Mouse (Mus musculus) Muller cell, postnatal 12 days (primary cell): Measurements from ENCODE around the gene Lcp1.
A peak's percentile ranks its signal among the peaks of the same experiment; 100 is the strongest.
"Not testable (repeated sequence)": the region's sequence is repeated elsewhere in the genome, so short reads cannot be mapped to it uniquely, and the experiment has no call there.

Experiments
- DNase-seq: peaks from one replicate; pipeline ENCODE4 v3.0.0-alpha.2; 2015; ENCODE audit errors: inconsistent ontology term

Gene Lcp1

DNA sequence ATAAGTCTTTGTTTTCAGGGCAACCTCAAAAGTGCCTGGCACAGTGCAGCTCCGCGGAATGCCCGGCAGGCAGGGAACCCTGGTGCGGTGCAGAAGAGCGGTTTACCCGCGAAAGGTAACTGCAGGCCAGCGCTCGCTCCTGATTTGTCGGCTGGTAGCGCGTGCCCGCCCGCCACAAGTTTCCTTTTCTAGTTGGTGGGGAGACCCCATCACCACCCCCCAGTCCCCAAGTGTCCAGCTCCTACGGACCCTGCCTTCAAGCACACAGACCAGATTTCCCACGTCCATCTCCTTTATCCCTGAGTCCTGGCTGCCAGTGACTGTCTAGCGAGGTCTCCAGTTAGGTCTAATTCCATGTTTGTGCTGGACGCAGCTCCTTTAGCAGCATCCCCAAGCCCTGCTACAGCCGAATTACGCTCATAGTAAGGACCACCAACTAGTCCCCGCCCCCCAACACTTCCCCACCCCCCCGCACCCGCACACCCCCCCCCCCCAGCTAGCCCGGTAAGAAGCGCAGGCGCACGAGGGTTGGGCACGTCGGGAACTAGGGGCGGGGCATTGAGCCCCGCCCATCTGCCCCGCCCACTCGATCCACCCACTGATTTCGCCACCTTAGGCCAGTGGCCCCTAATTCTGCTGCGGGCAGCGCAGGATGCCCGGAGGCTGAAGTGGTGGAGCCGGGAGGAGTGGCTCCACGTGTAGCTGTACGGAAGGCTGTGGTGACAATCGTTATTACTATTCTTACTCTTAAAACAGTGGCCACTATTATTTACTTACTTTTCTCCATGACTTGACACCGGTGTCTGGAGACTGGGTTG is at the start of gene Lcp1, which contains the start of gene Lrrc63:
Gene Lcp1, plus strand, starts transcription at position 601 of the 818 bp plus-strand sequence.
Gene Lrrc63, minus strand, starts transcription at position 381 of the 818 bp plus-strand sequence.
- peak; percentile 89 for DNase-seq

DNA sequence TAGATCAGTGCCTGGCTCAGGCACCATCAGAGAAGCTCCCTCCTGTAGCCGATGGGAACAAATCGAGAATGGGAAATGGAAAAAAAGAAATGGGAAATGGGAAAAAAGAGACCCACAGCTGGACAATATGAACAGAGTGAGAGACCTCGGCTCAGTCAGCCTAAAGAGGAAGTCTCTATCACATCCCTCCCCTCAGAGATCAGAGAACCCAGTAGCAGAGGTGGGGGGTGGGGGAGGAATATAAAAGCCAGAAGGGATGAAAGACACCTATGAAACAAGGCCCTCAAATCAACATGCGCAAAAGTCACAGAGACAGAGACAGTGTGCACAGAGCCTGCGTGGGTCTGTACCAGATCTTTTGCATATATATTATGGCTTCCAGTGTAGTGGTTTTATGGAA is 27.9 kb upstream of the Lcp1 start:
- DNase-seq = no peak

DNA sequence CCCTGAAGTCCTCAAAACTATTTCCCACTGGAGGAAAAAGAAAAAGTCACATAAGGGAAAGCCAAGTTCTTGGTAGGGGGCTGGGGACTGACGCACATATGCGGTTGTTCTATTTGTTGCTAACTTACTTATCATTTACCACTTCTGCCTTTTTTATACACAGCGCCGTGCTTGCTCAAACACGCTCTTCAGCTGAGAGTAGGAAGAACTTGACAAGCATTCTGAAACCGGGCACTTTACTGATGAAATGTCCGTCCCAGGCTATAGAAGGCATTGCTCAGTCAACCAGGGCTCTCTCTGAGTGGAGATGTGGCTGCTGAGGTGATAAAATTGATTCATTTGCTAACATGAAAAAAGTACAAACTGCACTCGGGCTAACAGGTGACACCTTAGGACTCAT is 9.2 kb upstream of the Lcp1 start:
- no peak for DNase-seq

DNA sequence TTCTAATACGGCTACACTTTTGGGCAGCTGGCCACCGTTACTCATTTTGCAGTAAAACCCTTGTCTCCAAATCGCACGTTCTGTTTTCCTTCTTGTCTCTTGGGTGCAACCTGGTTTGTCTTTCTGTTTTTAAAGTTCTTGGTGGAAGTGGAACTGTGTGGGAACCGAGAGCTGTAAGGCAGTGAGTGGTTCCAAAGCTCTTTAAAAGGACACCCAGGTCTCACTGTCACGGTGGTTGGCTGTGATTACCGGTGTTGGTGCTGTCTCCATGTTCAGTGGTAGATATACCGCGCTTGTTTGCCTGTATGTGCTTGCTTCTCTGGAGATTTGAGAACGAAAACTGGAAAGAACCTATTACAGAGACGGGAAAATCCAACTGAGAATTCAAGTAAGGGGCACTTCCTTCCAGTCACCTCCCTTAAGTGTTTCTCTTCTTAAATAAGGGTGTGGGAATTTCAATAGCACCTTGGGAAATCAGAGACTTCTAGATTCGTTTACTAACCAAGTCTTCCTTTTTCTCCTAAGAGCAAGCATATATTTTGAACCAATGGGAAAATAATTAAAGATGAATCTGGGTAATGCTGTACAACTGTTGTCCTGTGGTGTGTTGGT is 529 bp downstream of the Lcp1 start:
- DNase-seq = no peak

DNA sequence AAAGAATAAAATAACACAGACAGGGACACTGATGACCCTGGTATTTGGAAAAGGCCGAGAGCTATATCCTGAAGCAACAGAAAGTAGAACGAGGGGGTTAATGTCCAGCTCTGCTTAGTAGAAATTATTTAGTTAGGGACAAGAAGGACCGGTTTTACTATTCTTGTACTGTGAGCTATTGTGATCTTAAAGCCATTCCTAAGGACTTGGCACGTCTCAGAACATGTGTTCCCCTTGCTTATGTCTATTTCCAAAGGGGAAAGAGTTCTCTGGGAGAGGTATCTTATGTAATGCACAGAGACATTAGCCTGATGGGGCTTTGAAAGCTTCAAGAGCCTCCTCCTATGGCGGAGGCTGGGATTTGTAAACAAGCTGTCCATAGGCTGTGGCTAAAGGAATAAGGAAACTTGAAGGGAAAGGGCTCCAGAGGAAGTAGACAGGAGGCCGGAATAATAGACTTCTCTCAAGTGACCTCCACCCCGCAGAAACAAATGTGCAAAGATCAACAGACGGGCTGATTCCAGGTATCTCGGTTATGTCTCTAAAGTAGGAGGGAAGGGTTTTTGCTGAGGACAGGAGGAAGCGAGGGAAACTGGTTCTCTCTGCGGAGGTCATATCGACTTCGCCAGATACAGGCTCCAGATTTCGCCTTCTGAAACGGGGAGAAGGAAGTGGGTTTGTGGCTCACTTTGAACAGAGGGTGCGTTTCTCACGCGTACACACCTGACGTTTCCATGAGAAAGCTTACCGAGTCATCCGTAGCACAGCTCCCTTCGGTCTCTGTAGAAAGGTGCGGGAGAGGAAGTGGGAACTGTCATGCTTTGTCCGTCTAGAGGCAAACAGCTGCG is 5.4 kb downstream of the Lcp1 start:
- no peak for DNase-seq

DNA sequence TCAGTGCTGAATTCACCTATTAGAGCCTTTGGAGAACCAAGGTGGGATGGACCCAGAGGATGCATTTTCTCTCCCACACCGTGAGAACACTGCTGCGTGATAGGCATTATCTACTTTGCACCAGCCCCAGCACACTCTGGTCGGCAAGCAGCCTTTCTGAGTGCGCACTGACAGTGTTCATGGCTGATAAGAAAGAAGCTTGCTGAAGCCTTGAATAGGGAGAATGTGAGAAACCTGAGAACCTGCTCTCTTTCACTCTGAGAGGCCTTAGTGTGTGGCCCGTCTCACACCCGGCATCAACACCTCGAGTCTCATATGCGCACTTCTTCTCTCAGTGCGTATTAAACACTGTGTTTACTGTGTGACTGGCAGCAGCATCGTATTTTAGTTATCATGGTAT is 7.6 kb downstream of the Lcp1 start:
- no peak for DNase-seq

DNA sequence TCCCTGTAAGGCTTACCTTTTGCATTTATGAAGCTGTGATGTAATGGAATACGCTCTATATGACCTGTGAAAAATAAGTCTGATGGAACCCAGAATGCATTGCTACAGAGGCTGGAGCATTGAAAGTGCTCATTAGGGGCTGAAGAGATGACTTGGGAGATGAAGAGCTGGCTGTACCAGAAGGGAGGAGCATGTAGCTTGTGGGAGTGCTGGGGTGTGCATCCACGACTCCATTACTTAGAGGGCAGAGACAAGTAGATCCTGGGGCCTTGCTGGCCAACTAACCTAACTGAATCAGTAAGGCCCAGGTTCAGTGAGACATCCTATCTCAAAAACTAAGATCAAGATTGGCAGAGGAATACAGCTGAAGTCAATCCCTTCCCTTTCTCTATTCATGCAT is 8.3 kb downstream of the Lcp1 start:
- no peak for DNase-seq

DNA sequence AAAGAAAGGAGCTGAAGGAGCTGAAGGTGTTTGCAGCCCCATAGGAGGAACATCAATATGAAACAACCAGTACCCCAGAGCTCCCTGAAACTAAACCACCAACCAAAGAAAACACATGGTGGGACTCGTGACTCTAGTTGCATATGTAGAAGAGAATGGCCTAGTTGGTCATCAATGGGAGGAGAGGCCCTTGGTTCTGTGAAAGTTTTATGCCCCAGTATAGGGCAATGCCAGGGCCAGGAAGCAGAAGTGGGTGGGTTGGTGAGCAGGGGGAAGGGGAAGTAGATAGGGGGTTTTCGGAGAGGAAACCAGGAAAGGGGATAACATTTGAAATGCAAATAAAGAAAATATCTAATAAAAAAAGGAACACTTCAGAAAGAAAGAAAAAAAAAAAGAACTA is 16.8 kb downstream of the Lcp1 start:
- not testable (repeated sequence) for DNase-seq

DNA sequence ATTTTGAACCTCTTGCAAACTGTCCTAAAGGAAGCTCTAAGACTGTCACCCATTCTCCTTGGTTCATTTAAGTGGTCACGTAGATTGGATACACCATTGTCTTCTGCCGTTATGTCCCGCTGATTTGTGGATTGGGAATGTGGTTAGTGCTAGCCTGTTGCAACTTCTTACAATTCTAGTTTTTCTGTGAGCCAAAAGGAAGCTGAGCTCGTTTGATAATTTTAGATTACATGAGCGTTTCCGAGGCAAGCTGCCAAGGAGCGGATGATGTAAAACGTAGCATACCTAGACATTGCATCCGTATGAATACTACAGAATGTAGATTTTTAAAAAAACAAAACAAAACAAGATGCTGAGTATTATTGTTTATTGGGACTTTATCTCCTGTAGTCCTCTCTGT is 17.3 kb downstream of the Lcp1 start:
- DNase-seq = no peak

DNA sequence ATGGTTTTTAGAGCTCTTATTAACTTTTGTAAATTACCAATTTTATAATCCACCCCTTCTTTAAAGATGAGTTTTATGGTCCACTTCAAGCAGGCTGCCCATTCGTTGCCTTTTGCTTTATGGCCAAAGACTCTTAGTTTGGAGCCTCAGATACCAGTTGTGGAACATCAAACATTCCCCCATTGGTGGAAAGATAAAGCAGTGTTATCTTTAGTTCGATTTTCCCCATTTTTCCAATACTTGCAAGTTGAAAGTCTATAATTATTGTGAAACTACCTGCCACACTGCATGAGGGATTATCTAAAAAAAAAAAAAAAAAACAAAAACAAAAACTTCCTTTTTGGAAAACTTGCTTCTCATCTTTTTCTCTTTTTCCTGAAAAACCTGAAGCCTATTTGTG is 19.8 kb downstream of the Lcp1 start:
- no peak for DNase-seq

DNA sequence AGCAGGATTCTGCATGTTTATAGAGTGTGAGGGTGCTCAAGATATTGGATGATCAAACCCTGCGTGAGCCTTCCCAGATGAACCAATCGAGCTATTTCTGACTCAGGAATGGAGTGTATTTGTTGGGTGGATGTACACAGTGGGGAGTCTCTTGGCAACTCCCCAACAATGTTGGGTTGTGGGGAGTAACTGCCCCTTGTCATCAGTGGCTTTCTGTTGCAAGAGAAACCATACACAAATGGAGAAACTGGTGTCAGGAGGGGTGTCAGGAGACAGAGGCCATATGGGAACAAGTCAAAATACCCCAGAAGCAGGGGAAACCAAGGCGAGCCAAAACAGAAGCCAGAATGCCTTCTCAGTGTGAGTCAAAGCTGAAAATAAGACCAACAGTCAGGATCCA is 20.2 kb downstream of the Lcp1 start:
- DNase-seq = no peak

DNA sequence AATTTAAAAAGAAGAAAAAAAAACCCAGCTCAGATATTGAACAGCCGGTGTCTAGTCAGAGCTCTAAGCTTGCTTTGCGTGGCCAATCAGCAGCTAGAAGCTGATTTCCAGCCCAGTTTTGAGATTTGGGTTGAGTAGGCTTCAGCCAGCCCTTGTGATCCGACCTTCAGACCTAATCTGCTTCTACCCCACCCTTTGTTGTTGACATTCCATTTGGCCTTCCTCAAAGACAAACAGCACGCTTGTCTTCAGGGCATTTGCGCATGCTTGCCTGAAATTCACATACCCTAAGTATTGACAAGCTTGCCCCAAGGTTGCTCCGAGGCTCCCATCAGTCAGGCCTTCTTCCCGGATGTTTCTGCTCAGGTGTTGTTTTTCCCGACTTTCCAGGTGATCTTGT is 23.6 kb downstream of the Lcp1 start:
- DNase-seq = no peak

DNA sequence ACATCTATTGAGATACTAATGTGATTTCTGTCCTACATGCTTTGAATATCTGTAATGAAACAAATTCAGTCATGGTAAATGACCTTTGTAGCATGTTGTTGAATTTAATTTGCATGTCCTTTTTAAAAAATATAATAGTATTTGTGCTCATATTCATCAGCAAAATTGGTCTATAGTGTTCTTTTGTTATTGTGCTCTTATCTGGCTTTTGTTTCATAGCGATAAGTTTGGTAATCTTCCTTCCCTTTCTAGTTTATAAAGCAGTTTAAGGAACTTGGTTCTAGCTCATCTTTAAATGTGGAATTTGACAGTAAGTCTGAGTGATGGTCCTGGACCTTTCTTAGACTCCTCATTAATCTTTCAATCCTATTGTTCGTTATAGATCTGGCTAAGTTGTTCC is 28.5 kb downstream of the Lcp1 start:
- no peak for DNase-seq

DNA sequence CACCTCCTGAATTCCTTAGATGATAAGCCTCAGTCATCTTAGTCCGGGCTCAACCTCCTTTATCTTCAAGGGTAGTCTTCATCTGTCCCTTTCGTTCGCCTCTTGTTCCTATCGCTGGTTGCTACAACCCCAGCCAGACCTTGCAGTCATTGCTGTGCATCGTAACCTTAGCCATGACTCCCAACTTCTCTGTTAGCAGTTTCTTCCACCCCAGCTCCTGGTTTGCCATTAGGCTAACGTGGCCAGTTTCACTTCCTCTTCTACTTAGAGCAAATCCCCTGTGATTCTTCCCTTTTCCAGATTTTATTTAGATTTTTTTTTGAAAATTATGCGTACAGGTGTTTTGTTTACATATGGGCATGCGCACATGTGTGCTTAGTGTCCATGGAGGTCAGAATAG is 33.0 kb downstream of the Lcp1 start:
- DNase-seq = no peak

DNA sequence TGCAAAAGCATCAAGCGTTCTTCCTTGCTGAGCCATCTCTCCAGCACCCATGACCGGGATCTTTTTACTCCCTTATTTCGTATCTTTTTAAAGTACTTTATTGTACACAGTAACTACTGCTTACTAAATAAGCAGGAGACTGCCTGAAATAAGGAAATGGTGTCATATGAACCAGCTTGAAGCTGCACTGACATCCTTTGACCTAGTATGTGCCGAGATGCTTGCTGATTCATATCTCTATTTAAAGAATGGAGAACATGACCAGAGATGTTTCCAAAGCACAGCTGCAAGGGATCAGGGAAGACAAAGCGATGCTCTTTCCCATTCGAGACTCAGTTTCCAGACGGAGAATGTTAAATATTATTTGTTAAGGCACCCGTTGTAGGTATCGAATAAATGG is 33.4 kb downstream of the Lcp1 start:
- no peak for DNase-seq

DNA sequence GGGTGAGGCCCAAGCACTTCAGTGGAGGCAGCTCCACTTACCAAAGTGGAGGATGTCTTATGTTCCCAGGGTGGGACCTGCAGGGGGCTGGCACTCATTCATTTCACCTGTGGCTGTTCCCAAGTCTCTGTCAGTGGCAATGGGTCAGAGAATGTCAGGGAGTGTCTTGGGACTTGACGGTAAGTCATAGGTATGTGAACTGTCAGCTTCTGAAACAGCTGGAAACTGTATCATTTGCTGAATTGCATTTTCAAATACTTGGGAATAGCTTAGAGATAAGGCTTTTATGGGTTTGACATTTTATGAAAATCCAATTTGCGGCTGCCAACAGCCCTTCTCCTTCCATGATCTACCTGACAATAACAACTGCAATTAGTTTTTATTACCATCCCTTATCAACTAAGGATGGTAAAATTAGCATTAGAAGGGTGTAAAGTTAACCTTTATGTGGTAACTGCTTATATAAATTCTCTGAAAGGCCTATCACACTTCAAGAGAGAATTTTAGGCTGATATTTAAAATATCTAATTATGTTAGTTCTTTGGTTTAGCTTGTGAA is 34.8 kb downstream of the Lcp1 start:
- no peak for DNase-seq

DNA sequence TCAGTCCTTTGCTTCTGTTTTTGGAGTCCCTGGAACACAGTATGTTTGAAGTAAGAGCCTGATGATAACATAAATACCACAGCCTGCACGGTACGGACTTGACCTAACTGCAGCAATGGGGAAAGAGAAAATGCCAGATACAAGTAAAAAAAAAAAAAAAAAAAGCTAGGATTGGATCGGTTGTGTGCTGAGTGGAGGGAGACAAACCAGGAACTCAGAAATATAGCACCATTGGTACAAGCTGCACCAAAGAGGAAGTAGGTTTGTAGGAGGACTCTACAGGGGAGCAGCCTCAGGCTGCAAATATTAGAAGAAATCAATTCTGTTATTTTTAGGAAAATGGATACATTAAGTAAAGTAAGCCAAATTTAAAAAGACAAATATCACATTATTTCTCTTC is 37.6 kb downstream of the Lcp1 start:
- DNase-seq = no peak

DNA sequence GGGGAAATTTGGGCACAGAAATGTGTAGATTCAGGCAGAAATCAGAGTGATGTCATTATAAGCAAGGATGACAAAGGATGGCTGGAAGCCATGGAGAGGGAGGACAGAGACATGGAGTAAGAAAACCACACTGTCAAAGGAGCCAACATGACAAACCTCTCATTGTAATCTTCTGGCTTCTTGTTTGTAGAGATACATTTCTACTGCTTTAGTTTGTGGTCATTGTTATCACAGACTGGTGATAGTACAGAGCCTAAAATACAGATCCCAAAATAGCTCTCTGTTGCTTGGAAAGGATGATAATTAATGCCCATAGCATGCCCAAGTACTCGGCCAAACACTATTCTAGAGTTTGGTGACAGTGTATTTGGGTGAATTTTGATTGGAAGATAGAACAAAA is 39.6 kb downstream of the Lcp1 start:
- DNase-seq = no peak

DNA sequence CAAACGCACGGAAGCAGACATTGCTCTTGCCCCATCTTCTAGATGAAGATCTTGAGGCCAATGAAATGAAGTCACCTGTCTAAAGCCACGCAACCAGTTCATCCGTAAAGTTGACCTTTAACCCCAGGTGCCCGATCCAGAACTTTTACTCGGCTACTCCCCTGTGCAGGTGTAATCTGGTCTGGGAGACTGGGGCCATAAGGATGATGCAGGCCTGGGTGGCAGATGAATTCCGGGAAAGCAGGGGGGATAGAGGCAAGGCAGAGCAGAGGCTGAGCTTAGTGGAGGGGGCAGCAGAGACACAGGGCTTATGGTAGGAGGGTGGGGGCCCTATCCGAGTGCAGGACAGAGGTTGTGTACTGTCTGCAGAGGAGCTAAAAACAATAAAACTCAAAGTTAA is 43.4 kb downstream of the Lcp1 start:
- DNase-seq = no peak

DNA sequence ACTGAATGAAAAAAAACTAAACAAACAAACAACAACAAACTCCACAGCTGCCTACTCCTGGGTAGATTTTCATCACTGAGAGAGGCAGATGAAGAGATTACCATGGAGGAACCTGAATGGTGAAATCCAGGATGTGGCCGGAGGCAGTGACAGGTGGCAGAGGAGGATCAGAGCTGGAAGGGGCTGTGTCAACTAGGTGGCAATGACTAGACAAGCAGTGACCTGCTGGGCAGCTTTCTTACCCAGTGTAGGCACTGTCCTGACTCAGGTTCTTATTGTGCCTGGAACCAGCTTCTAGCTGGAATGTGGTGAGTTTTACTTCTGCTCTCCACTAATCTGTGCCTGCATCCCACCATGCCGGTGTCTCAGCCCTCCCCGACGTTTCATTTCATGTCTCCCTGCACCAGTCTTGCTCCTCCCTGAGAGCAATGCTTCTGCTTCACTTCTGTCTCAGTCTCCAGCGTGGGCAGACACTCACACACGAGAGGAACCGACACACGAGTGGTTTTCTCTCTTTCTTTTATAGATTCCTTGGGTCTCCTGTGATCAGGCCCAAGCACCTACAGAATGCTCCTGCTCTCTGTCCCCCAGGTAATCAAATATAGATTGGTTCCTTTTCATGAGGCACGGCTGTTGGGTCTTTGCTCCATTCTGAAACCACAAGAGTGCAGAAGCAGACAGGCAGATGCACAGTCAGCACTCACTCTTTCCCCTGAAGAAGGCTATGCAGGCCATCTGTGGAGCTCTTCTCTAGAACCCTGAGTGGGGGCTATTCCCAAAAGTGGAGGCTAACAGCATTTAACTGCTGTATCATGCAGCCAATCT is 44.0 kb downstream of the Lcp1 start:
- no peak for DNase-seq

DNA sequence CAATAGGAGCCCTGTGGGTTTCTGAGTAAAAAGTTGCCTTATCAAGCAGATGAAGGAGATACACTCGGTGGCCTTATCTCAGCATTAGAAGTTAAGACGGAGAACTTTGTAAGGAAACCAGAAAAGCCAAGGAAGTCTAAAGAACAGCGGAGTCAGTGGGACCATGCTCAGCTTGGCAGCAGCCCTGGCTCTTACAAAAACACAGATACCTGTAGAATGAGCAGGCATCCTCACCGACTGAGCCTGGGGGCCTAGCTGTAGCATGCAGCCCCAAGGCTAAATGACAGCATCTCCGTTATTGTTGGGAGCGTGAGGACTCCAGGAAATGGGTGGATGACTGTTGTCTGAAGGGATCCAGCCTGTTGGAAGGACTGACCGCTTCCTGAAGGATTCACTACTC is 44.9 kb downstream of the Lcp1 start:
- DNase-seq = no peak
